Mouse (Mus musculus): ENCODE results near the gene Ssx2ip. TPM values are rescaled to one million over a fixed set of nuclear protein-coding genes. Genes with fewer than 3 reads are reported as not detected.

Ssx2ip gene
- total RNA-seq, 2 experiments from 2014 or later: 87.7 to 89.5 TPM

DNA sequence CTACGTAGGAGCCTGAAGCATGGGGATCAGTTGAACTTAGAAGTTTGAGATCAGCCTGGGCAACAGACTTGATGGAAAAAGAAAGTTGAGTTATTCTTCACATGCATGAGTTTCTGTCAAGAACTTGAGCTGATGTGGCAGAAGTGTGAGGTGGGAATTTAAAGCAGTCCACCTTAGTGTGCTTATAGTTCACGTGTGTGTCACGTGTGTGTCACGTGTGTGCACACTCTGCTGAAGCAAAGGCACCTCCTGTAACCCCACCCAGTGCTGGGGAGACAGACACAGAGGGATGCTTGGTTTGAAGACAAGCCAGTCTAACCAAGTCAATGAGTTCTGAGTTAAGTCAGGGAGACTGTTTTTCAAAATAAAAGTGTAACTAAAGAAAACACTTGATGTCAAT, 6.6 kb upstream of the Ssx2ip start:
- DNase-seq (ENCODE audit: low spot score in 2 of 2): no peak
- intact Hi-C loops (cut with DNase I): no loop called here

DNA sequence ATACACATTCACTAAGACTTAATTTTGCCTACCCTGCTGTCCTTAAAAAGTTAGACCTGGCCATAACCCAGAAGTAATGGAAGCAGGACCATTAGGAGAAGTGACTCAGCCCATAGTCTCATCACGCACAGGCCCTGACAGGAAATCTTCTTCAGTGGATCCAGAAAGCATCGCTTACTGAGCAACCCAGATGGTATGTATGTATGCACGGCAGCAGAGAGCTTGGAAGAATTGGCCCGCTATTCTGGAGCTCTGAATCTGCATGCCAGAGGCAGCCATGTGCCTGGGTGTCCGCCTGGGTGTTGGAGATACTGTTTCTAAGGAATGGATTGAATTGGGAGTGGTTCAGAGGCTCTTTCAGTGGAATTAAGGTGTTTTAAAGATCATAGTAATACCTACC, 5.2 kb upstream of the Ssx2ip start:
- no peak for DNase-seq (ENCODE audit: low spot score in 2 of 2)
- intact Hi-C loops (cut with DNase I): no loop called here

DNA sequence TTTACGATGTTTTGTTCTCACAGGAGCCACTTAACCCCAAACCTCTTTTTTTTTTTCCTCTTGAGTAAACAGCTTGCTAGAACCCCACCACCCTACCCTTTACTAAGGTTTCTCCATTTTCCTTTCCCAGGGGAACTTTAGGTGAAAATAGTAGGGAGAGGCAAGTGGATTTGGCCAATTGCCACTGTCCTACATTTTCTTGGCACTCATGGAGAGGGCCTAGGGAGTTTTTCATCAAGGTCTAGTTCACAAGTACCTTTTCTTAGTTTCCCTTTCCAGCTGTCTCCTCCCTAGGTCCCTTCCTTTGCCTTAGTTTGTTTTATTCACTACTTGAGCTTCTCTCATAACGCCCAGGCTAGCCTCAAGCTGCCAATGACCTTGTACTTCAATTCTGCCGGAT, 672 bp upstream of the Ssx2ip start:
- DNase-seq (ENCODE audit: low spot score in 2 of 2): no peak
- intact Hi-C loops (cut with DNase I): loop anchor here (5.0 kb wide), 1 partner anchor 56 kb away; no protein-coding TSS in a partner anchor

DNA sequence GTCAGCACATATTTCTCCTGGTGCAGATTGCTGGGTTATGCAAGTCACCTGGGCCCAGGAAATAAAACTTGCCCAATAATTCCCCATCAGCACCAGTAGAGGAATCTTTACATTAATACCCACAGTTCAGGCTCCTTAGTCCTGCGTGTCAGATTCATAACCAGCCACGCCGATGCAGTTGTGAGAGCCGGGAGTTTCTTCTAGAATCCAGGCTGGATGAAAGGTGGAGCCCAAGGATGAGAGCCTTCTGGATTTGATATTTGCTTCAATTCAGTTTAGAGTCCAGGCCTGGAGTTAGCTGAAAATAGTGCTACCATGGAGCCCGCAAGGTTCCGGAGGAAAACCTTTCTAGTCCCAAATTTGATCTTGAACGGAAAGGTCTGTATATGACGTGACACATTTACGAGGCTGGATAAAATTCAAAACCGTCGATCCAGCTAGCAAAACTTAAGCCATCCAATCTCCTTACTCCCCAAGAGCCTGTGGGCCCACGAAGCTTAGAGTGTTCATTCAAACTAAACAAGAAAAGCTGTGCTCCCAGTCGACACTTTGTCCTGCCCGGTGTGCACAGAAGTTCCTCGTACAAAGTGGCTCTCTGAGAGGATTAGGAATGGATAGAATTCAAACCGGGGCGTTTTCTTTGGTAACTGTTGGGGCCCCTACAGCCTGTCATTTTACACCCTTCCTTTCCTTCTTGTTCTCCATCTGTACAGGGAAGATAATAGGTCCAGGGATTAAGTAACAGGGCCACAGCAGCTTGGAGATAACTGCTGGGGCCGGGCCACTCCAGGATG, 968 bp downstream of the Ssx2ip start:
- no peak for DNase-seq (ENCODE audit: low spot score in 2 of 2)
- intact Hi-C loops (cut with DNase I): no loop called here

DNA sequence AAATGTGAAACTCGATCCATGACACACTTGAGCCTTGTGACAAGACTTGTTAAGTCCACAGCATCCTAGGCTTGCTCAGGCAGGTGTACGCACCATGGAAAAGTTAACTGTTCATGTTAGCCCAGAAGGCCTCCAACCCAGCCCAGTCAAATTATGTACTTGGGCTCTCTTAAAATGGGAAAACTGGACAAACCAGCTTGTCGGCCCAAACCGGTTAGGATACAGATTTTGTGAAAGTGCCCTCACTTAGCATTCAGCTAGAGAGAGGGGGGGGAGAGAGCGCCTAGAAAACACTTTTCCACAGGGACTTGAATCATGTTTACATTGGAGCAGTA, 1.5 kb downstream of the Ssx2ip start:
- DNase-seq (ENCODE audit: low spot score in 2 of 2): no peak
- intact Hi-C loops (cut with DNase I): no loop called here

GRCm38 (mm10) chr3:146407086-146407721, 2.8 kb downstream of the Ssx2ip start:
- DNase-seq (ENCODE audit: low spot score in 2 of 2): no peak
- intact Hi-C loops (cut with DNase I): no loop called here

DNA sequence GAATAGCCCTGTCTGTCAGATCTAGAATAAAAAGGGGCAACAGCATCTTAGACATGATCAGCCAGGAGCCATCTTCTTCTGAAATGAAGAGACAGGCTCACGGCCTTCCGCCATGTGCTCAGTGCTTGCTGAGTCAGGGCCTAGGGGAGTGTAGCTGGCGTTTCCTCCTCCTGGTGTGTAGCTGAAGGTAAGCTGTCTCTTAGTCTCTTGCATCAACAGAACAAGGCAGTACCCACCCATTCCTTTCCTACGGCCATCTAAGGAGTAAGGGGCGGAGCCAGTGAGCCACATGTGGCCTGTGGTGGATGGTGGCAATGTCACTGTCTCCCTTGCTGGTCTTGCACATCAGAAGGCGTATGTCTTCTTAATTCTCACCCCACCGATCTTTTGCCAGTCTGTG, 5.7 kb downstream of the Ssx2ip start:
- DNase-seq (ENCODE audit: low spot score in 2 of 2): no peak
- intact Hi-C loops (cut with DNase I): no loop called here

GRCm38 (mm10) chr3:146412008-146412407, 7.6 kb downstream of the Ssx2ip start:
- intact Hi-C loops (cut with DNase I): no loop called here
- DNase-seq (ENCODE audit: low spot score in 2 of 2): no peak

DNA sequence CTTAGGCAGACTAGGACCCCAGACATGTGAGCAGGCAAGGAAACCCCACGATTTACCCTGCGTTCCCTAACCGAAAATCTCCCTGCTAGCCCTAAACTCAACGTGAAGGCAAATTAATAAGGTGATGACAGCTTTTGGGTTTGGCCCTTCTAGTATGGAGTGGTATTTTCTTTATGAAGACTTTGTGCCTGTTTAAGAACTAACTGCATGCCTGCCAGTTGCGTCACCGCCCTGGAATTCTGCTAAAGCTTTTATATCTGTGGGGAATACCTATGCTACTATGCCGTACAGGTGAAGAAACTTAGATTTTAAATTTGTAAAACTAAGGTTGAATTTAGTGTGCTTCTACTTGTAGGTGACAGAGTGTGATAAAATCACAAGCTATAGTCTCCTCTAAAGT, 8.0 kb downstream of the Ssx2ip start:
- DNase-seq (ENCODE audit: low spot score in 2 of 2): no peak
- intact Hi-C loops (cut with DNase I): no loop called here

- intact Hi-C loops (cut with DNase I): no loop called here
- DNase-seq (ENCODE audit: low spot score in 2 of 2): no peak
These were observed 8.6 kb downstream of the Ssx2ip start for GRCm38 (mm10) chr3:146413016-146413415.

DNA sequence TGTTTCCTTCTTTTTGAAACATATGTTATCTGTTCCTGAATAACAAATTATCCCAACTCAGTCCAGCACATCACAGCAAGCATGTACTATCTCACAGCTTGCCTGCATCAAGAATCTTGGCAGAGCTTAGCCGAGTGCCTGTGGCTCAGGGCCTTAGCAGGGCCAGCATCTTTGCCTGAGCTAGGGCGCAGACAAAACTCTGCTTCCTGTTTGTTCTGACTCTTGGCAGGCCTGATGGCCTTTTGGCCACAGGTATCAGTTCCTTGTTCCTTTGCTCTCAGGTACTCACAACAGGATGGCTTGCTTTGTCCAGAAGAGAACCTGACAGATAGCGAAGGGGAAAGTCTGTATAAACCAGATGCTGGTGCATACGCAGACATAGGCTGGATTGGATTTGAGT, 9.6 kb downstream of the Ssx2ip start:
- DNase-seq (ENCODE audit: low spot score in 2 of 2): no peak
- intact Hi-C loops (cut with DNase I): no loop called here

GRCm38 (mm10) chr3:146414555-146414954, 10.1 kb downstream of the Ssx2ip start:
- DNase-seq (ENCODE audit: low spot score in 2 of 2): no peak
- intact Hi-C loops (cut with DNase I): no loop called here

DNA sequence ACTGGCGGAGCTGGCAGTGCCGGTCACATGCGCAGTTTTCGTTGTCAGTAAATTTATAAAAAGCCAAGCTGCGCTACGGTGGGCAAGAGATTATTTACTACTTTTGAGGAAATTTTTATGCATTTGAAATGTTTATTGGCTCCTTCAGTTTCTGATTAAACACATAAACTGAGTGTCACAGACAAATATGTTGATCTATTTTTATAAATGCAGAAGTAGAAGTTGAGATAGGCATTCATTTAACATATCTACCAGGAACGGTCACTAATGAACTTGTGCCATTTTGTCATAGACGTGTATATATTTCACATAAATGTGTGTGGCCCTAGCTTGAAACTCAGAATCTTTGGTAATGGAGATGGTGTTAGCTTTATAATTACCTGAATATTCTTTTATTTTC, 13.4 kb downstream of the Ssx2ip start:
- intact Hi-C loops (cut with DNase I): no loop called here
- no peak for DNase-seq (ENCODE audit: low spot score in 2 of 2)

GRCm38 (mm10) chr3:146418901-146419300, 14.5 kb downstream of the Ssx2ip start:
- no peak for DNase-seq (ENCODE audit: low spot score in 2 of 2)
- intact Hi-C loops (cut with DNase I): no loop called here

DNA sequence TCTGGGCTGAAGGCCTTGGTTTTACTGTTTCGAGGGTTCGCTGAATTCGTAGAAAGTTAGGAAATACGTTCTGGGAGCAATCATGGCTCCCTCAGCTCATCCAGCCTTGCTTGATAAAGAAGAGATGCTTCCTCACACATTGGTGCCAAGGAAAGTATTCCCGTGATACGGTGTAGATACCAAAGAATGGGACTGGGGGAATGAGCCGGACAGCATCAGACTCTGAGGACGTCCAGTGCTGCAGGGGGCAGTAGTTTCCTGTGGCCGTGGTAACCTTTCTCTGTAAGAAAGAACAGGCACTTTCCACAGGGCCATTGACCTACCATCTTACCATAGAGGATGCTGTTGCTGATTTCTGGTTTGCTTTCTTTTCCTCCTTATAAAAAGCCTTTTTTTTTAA, 15.1 kb downstream of the Ssx2ip start:
- no peak for DNase-seq (ENCODE audit: low spot score in 2 of 2)
- intact Hi-C loops (cut with DNase I): no loop called here

DNA sequence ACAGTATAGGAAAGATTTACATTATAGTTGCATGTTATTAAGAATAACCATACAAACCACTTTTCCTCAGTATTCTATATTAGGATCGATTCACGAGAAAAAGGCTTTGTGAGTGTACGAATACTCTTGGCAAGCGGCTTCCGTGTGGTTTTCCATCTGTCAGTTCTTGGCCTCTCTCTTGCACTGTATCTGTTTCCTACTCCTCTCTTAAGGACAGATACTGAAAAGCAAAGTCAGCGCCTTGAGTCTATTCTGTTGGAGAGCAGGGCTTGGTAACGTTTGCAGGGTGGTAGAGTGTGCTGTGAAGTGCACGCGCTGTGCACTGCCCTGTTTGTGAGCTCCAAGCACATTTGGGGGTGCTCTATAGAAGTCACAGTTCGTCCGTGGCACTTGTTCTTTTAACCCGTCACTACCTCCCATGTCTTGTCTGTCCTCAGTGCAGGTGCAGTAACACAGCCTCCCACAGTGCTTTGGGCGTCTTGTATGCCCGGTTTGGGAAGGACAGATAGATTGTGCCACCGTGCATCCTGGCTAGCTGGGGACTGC, 15.6 kb downstream of the Ssx2ip start:
- intact Hi-C loops (cut with DNase I): no loop called here
- DNase-seq (ENCODE audit: low spot score in 2 of 2): no peak

GRCm38 (mm10) chr3:146421787-146422186, 17.3 kb downstream of the Ssx2ip start:
- no peak for DNase-seq (ENCODE audit: low spot score in 2 of 2)
- intact Hi-C loops (cut with DNase I): no loop called here

GRCm38 (mm10) chr3:146423710-146424109, 19.3 kb downstream of the Ssx2ip start:
- intact Hi-C loops (cut with DNase I): no loop called here

DNA sequence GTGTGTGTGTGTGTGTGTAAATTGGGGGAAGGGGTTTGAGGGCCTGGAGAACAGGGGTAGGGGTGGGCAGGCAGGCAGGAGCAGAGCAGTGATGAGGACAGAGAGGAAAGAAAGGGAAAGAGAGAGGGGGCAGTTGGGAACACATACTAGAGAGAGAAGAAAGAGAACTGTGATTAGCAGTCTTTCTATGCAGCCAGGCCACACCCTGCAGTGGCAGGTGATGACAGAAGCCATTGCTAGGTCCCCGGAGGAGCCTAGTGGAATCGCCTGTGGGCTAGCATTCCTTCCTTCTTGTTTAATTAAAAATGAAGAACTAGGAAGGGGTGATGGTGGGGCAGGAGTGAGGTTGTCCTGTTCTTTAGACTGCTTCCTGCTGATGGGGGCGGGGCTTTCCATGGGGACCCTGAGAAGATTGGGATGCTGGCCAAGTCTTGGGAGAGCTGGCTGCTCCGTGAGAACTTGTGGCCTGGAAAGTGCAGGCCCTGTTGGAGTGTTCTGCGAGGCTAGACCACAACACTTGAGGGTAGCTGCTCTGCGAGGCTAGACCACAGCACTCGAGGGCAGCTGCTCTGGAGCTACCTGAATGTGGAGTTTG, 20.0 kb downstream of the Ssx2ip start:
- intact Hi-C loops (cut with DNase I): no loop called here
- no peak for DNase-seq (ENCODE audit: low spot score in 2 of 2)

More at GRCm38 (mm10) chr3:146423710-146424109, 19.3 kb downstream of the Ssx2ip start:
- no peak for DNase-seq (ENCODE audit: low spot score in 2 of 2)

DNA sequence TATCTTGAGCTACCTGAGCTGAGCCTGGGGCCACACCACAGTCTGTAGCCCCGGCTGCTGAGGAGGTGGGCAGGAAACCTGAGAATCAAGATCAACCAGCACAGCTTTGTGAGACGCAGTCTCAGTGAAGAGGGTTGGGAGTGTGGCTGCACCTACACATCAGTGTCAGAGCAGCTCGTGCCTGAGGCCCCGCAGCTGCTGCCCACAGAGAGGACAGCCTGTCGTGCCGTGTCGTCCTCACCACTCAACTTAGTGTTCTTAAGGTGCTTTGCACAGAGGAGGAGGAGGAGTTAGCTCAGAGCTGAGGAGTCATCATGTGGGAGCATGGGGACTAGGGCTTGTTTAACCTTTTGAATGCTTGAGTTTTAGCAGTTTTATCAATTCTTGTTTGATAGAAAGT, 21.5 kb downstream of the Ssx2ip start:
- intact Hi-C loops (cut with DNase I): no loop called here

GRCm38 (mm10) chr3:146426489-146426888, 22.0 kb downstream of the Ssx2ip start:
- intact Hi-C loops (cut with DNase I): no loop called here
- DNase-seq (ENCODE audit: low spot score in 2 of 2): no peak

More for the DNA sequence above, 21.5 kb downstream of the Ssx2ip start:
- DNase-seq (ENCODE audit: low spot score in 2 of 2): no peak
